Mouse (Mus musculus) hindbrain, embryonic 16.5 days (tissue): ENCODE measurements at regions not wholly inside any gene's neighbourhood (a gene's known extent, or its start where the extent isn't known, plus 50 kb on each side); places are given as distances from the start of the nearest gene placed in this dataset.

Source experiments
- ATAC-seq: fragments of 200-750 bp; cut with Nextera tagmentation; 2 replicates; pipeline ENCODE4 v1.8.0; 2017; ENCODE audit warnings: moderate TSS enrichment, moderate library complexity
- H3K27ac ChIP-seq: fragments of 300-500 bp; sonication (generic); 2 replicates; pipeline ENCODE4 v1.5.1; 2014; ENCODE audit warnings: low read depth, mild to moderate bottlenecking, control low read depth, low read length, moderate library complexity
- H3K27me3 ChIP-seq: fragments of 300-500 bp; sonication (generic); replicated peaks from 2 replicates; pipeline ENCODE4 v1.6.1; 2014; ENCODE audit warnings: low read length; ENCODE audit not compliant: control insufficient read depth, insufficient read depth
- H3K36me3 ChIP-seq: fragments of 300-500 bp; sonication (generic); 2 replicates; pipeline ENCODE4 v1.6.1; 2014; ENCODE audit warnings: mild to moderate bottlenecking, low read length, moderate library complexity, mixed read lengths; ENCODE audit not compliant: control insufficient read depth, insufficient read depth
- H3K4me1 ChIP-seq: fragments of 300-500 bp; sonication (generic); 2 replicates; pipeline ENCODE4 v1.6.1; 2014; ENCODE audit warnings: low read depth, low read length; ENCODE audit not compliant: control insufficient read depth, insufficient read depth
- H3K4me2 ChIP-seq: fragments of 300-500 bp; sonication (generic); 2 replicates; pipeline ENCODE4 v1.6.1; 2014; ENCODE audit warnings: mild to moderate bottlenecking, low read length, control low read depth, moderate library complexity
- H3K4me3 ChIP-seq: fragments of 300-500 bp; sonication (generic); 2 replicates; pipeline ENCODE4 v1.5.1; 2014; ENCODE audit warnings: mild to moderate bottlenecking, low read length, control low read depth, moderate library complexity
- H3K9ac ChIP-seq: fragments of 300-500 bp; sonication (generic); 2 replicates; pipeline ENCODE4 v1.6.1; 2014; ENCODE audit warnings: low read depth, mild to moderate bottlenecking, control low read depth, low read length, moderate library complexity
- H3K9me3 ChIP-seq: fragments of 300-500 bp; sonication (generic); 2 replicates; pipeline ENCODE4 v1.6.1; 2014; ENCODE audit warnings: mild to moderate bottlenecking, low read length, moderate library complexity; ENCODE audit not compliant: control insufficient read depth
- WGBS: fragments of 180-500 bp; shearing (Covaris S2); extraction: QIAGEN DNeasy Blood & Tissue Kit; methylation state at CpG from one replicate; pipeline ENCODE4 v1.1.7; 2014; 5-methylcytosine and 5-hydroxymethylcytosine counted together

DNA sequence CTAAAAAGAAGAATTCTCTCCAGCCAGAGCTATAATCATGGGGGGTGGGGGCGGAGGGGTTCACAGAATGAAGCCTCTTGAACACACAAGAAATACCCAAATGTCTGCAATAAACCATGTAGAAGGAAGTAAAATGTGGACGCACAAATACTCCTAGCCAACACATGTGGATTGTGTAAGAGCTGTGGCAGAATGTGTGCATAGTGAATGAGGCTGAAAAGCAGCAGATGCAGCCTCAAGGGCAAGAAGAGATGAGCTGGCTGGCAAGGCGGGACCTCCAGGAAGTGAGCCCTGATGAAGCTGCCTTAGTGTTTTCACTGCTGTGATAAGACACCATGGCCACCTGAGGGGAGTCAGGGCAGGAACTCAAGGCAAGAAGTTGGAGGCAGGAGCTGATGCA, 53.3 kb upstream of the Arhgap28 start:
- Histone ChIP-seq H3K4me1 (no peaks in the 10 kb centered on the region), H3K4me2 (no peak overlapping the region), H3K27me3 (no peaks in the 10 kb centered on the region), H3K27ac (no peak overlapping the region), H3K9ac (no peak overlapping the region), H3K36me3 (no peaks in the 10 kb centered on the region), H3K4me3 (no peak overlapping the region), H3K9me3 (no peaks in the 10 kb centered on the region)
- 93% methylated on average over 3 of the region's 3 CpGs for WGBS
- ATAC-seq, result no peak

GRCm38 (mm10) chr17:68060455-68060854, 56.5 kb upstream of the Arhgap28 start:
- H3K4me3 ChIP-seq, result no peak overlapping the region
- no peaks in the 10 kb centered on the region for H3K36me3 ChIP-seq
- 66% methylated on average over 3 of the region's 3 CpGs for WGBS
- H3K9me3 ChIP-seq, result no peaks in the 10 kb centered on the region
- no peak overlapping the region for H3K27ac ChIP-seq
- H3K9ac ChIP-seq, result no peak overlapping the region
- no peaks in the 10 kb centered on the region for H3K4me1 ChIP-seq
- H3K4me2 ChIP-seq, result no peak overlapping the region
- no peak for ATAC-seq
- no peaks in the 10 kb centered on the region for H3K27me3 ChIP-seq

DNA sequence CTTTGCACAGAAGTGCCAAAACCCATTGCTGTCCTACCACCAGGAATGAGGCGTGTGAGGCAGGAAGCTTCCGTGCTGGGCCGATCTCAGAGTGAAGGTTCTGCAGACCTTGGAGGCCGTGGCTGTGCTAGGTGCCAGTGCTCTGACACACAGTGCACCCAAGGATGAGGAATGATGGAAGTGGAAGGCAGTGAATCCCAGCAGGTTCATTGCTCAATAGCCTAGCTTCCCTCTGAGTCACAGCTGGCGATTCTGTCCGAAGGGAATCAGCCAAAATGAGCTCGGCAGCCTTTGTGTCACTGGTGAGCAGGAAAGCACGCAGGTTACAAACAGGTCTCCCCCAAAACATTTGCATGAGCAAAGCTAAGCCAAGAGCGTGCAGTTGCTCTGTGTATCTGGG, 61.8 kb upstream of the Arhgap28 start:
- ATAC-seq, result no peak
- Histone ChIP-seq H3K4me2 (no peak overlapping the region), H3K27ac (no peak overlapping the region), H3K4me3 (no peak overlapping the region), H3K36me3 (no peaks in the 10 kb centered on the region), H3K9me3 (no peaks in the 10 kb centered on the region), H3K27me3 (no peaks in the 10 kb centered on the region), H3K9ac (no peak overlapping the region), H3K4me1 (no peaks in the 10 kb centered on the region)
- WGBS, result 77% methylated on average over 9 of the region's 9 CpGs

DNA sequence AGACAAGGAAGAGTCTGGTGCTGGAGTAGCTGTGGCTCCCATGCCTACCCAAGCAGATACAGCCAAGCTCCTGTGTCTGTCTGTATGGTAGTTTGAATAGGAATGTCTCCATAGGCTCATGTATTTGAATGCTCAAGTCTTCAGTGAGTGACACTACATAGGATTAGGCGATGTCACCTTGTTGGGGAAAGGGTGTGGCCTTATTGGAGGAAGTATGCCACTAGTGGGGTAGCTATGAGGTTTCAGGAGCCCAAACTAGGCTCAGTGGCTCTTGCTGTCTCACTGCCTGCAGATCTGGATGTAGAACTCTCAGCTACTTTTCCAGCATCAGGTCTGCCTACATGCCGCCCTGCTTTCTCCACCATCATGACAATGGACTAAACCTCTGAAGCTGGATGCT, 62.3 kb upstream of the Arhgap28 start:
- WGBS, result 98% methylated on average over 2 of the region's 2 CpGs
- no peak for ATAC-seq

DNA sequence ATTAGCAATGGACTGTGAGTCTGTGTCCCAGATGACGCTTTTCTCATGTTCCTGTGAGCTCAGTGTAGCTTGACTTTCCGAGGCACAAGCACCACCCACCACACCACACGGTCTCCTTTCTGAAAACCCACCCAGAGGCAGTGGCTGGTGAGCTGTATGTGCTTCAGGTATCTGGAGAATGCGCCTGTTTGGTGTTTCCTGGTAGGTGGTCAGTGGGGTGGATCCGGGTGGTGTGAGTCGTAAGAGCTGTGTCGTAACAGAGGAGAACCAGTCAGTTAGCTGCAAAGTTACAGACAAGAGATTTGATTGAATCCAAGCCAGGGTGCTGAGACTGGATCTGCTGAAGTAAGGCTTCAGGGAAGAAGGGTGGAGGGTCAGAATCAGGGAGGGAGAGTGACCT, 65.1 kb upstream of the Arhgap28 start:
- Histone ChIP-seq H3K4me3 (no peak overlapping the region), H3K27me3 (no peaks in the 10 kb centered on the region), H3K9me3 (no peaks in the 10 kb centered on the region), H3K4me1 (no peaks in the 10 kb centered on the region), H3K4me2 (no peak overlapping the region), H3K27ac (no peak overlapping the region), H3K36me3 (no peaks in the 10 kb centered on the region), H3K9ac (no peak overlapping the region)
- WGBS, result 81% methylated on average over 7 of the region's 7 CpGs
- no peak for ATAC-seq

More for the DNA sequence above, 62.3 kb upstream of the Arhgap28 start:
- no peaks in the 10 kb centered on the region for H3K4me1 ChIP-seq
- H3K27me3 ChIP-seq, result no peaks in the 10 kb centered on the region
- no peak overlapping the region for H3K4me3 ChIP-seq
- H3K9ac ChIP-seq, result no peak overlapping the region
- H3K4me2 ChIP-seq, result no peak overlapping the region
- H3K36me3 ChIP-seq, result no peaks in the 10 kb centered on the region
- no peaks in the 10 kb centered on the region for H3K9me3 ChIP-seq
- H3K27ac ChIP-seq, result no peak overlapping the region

DNA sequence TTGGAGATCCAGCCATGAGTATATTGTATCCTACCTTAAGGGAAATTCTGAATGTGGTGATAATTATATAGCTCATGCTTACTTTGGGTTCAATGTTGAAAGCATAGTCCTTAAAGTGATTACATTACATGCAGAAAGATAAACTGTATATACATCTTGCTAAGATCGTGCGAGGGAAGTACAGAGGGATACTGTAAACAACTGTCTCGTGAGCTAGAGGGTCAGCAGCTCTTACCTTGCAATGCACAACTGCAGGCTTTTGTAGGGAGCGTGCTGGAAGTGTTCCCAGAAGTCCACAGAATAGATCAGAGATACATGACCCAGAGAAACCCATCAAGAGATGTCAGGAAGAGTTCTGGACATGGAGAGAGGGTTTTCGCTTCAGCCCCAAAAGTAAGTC, 65.6 kb upstream of the Arhgap28 start:
- H3K27me3 ChIP-seq, result no peaks in the 10 kb centered on the region
- H3K27ac ChIP-seq, result no peak overlapping the region
- H3K4me1 ChIP-seq, result no peaks in the 10 kb centered on the region

GRCm38 (mm10) chr17:68071472-68071871, 67.6 kb upstream of the Arhgap28 start:
- 16% methylated on average over 4 of the region's 4 CpGs for WGBS
- H3K4me3 ChIP-seq, result no peak overlapping the region
- H3K4me2 ChIP-seq, result no peak overlapping the region
- H3K36me3 ChIP-seq, result no peaks in the 10 kb centered on the region
- H3K9me3 ChIP-seq, result no peaks in the 10 kb centered on the region
- H3K4me1 ChIP-seq, result no peaks in the 10 kb centered on the region
- H3K27ac ChIP-seq, result no peak overlapping the region
- no peaks in the 10 kb centered on the region for H3K27me3 ChIP-seq
- ATAC-seq, result no peak
- H3K9ac ChIP-seq, result no peak overlapping the region

More for the DNA sequence above, 65.6 kb upstream of the Arhgap28 start:
- Histone ChIP-seq H3K36me3 (no peaks in the 10 kb centered on the region), H3K4me3 (no peak overlapping the region), H3K4me2 (no peak overlapping the region), H3K9ac (no peak overlapping the region), H3K9me3 (no peaks in the 10 kb centered on the region)
- ATAC-seq, result no peak
- 87% methylated on average over 5 of the region's 5 CpGs for WGBS

DNA sequence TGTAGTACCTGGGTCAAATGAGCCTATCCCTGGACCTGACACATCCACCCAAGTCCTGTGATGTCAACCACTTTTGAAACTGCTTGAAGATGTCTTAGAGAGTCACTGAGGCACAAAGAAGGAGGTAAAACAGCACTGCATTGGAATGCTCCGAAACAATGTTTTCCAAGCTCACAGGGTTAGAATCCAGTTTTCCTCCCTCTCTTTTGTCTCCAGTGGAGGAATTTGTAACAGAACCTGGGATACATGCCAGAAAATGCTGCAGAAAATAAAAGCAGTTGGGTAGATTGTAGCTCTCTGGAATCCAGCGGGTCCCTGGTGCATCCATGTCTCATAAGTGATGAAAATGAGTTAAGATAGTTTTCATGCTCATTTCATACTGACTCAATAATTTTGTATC, 71.8 kb upstream of the Arhgap28 start:
- no peak for ATAC-seq
- Histone ChIP-seq H3K9ac (no peak overlapping the region), H3K36me3 (no peaks in the 10 kb centered on the region), H3K27ac (no peak overlapping the region), H3K4me3 (no peak overlapping the region), H3K9me3 (no peaks in the 10 kb centered on the region), H3K4me2 (no peak overlapping the region), H3K4me1 (no peaks in the 10 kb centered on the region), H3K27me3 (no peaks in the 10 kb centered on the region)
- 40% methylated on average over 2 of the region's 2 CpGs for whole genome bisulfite sequencing

GRCm38 (mm10) chr17:68078709-68079108, 74.8 kb upstream of the Arhgap28 start:
- H3K4me1 ChIP-seq, result no peaks in the 10 kb centered on the region

DNA sequence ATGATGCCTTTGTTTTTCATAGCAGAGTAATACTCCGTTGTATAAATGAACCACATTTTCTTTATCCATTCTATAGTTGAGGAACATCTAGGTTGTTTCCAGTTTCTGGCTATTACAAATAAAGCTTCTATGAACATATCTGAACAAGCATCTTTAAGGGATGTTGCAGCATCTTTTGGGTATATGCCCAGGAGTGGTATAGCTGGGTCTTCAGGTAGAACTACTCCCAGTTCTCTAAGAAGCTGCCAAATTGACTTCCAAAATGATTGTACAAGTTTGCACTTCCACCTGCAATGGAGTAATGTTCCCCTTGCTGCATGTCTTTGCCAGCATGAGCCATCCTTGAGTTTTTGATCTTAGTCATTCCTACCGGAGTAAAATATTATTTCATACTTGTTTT, 80.5 kb upstream of the Arhgap28 start:
- Histone ChIP-seq H3K36me3 (no peaks in the 10 kb centered on the region), H3K4me1 (no peaks in the 10 kb centered on the region), H3K27ac (no peak overlapping the region), H3K9me3 (no peaks in the 10 kb centered on the region), H3K27me3 (no peaks in the 10 kb centered on the region), H3K4me3 (no peak overlapping the region), H3K9ac (no peak overlapping the region), H3K4me2 (no peak overlapping the region)
- no peak for ATAC-seq
- WGBS, result 94% methylated on average over 2 of the region's 2 CpGs

More at GRCm38 (mm10) chr17:68078709-68079108, 74.8 kb upstream of the Arhgap28 start:
- Histone ChIP-seq H3K27me3 (no peaks in the 10 kb centered on the region), H3K27ac (no peak overlapping the region), H3K36me3 (no peaks in the 10 kb centered on the region), H3K4me3 (no peak overlapping the region), H3K9ac (no peak overlapping the region), H3K9me3 (no peaks in the 10 kb centered on the region), H3K4me2 (no peak overlapping the region)
- WGBS, result 65% methylated on average over 3 of the region's 3 CpGs
- no peak for ATAC-seq
